Mouse (Mus musculus): ENCODE measurements around the gene Dtx3. TPM values are rescaled to one million over a fixed set of nuclear protein-coding genes. Genes with fewer than 3 reads are reported as not detected.
A peak's percentile ranks its signal among the peaks of the same experiment; 100 is the strongest.
"Not testable (repeated sequence)": the region's sequence is repeated elsewhere in the genome, so short reads cannot be mapped to it uniquely, and the experiment has no call there.

Dtx3 gene
- polyA plus RNA-seq, 1 experiment: 67.9 TPM

DNA sequence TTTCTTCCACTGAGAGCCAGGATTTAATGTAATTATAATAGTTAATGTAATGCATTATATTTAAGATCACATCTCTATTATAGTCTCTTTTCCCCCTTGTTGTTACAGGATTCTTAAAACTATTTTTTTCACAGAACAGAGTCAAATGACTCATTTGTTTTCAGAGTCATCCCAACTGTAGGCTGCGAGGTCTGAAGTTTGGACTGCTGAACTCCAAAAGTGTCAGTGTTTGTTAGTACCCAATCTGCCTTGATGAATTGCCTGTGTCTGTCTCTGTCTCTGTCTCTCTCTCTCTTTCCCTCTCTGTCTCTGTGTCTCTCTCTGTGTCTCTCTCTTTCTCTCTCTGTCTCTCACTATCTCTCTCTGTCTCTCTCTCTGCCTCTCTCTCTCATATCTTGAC, 39.0 kb downstream of the Dtx3 start:
- no peaks in the 10 kb centered on the region for H3K4me1 ChIP-seq (ENCODE audit: control insufficient read depth, insufficient read depth, insufficient read length)
- no peak for DNase-seq (ENCODE audit: low read depth in 1 of 2, low spot score in 2 of 2)
- no peak overlapping the region for H3K27ac ChIP-seq (ENCODE audit: insufficient read depth, low read length)
- H3K4me3 ChIP-seq (ENCODE audit: extremely low read depth, insufficient read depth, insufficient read length): no peak overlapping the region
- no peaks in the 10 kb centered on the region for H3K36me3 ChIP-seq (ENCODE audit: control insufficient read depth, insufficient read depth, low read length)
- WGBS: 81% methylated on average over 1 of the region's 1 CpGs
- H3K27me3 ChIP-seq (ENCODE audit: control insufficient read depth, insufficient read depth, low read length): no peaks in the 10 kb centered on the region
- TF ChIP-seq POLR2A (IDR thresholded peaks at IDR 0.05; ENCODE audit: low read depth, low read length) (no peak), CTCF (IDR thresholded peaks at IDR 0.05; ENCODE audit: extremely low read depth, insufficient read depth, insufficient read length, insufficient replicate concordance) (no peak)

DNA sequence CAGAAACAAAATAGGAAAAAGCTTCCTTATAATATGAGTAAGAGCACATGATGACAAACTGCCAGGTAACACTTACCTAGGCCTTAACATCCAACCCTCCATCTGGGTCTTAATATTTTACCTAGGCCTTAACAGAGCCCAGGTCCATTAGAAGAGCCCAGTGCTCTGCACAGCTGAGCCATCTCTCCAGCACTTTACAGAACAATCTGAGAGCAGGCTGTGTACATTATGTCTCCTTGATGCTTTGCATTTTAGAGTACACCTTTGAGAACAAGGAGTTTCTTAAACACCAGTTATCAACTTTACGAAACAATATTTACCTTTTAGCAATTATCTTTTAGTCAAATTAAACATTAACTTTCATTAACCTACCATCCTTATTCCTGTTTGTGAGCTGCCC, 39.4 kb downstream of the Dtx3 start:
- 96% methylated on average over 1 of the region's 1 CpGs for WGBS
- no peak for DNase-seq (ENCODE audit: low read depth in 1 of 2, low spot score in 2 of 2)
- H3K27me3 ChIP-seq (ENCODE audit: control insufficient read depth, insufficient read depth, low read length): no peaks in the 10 kb centered on the region
- H3K36me3 ChIP-seq (ENCODE audit: control insufficient read depth, insufficient read depth, low read length): no peaks in the 10 kb centered on the region
- no peak overlapping the region for H3K27ac ChIP-seq (ENCODE audit: insufficient read depth, low read length)
- H3K4me1 ChIP-seq (ENCODE audit: control insufficient read depth, insufficient read depth, insufficient read length): no peaks in the 10 kb centered on the region
- H3K4me3 ChIP-seq (ENCODE audit: extremely low read depth, insufficient read depth, insufficient read length): no peak overlapping the region
- TF ChIP-seq CTCF (IDR thresholded peaks at IDR 0.05; ENCODE audit: extremely low read depth, insufficient read depth, insufficient read length, insufficient replicate concordance) (no peak), POLR2A (IDR thresholded peaks at IDR 0.05; ENCODE audit: low read depth, low read length) (no peak)

DNA sequence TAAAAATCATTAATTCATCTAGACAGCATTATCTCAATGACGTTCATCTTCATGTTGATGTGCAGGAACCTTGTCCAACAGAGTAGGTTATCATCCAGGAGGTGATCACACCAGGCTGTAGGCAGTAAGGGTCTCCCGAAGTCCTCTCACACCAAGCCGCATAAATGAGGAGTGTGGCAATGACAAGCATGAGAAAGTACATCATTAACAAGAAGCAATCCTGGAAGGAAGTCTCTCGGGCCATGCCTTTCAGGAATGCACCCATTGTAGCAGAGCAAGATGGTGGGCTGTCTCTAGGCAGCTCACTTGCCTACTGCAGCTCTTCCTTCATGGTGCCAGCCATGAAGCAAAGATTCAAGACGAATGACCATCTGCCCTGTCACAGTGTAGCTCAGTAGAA, 40.9 kb downstream of the Dtx3 start:
- H3K36me3 ChIP-seq (ENCODE audit: control insufficient read depth, insufficient read depth, low read length): no peaks in the 10 kb centered on the region
- H3K4me3 ChIP-seq (ENCODE audit: extremely low read depth, insufficient read depth, insufficient read length): no peak overlapping the region
- no peak overlapping the region for H3K27ac ChIP-seq (ENCODE audit: insufficient read depth, low read length)
- TF ChIP-seq POLR2A (IDR thresholded peaks at IDR 0.05; ENCODE audit: low read depth, low read length) (no peak), CTCF (IDR thresholded peaks at IDR 0.05; ENCODE audit: extremely low read depth, insufficient read depth, insufficient read length, insufficient replicate concordance) (no peak)
- no peaks in the 10 kb centered on the region for H3K27me3 ChIP-seq (ENCODE audit: control insufficient read depth, insufficient read depth, low read length)
- no peaks in the 10 kb centered on the region for H3K4me1 ChIP-seq (ENCODE audit: control insufficient read depth, insufficient read depth, insufficient read length)
- no peak for DNase-seq (ENCODE audit: low read depth in 1 of 2, low spot score in 2 of 2)
- WGBS: 91% methylated on average over 5 of the region's 5 CpGs

DNA sequence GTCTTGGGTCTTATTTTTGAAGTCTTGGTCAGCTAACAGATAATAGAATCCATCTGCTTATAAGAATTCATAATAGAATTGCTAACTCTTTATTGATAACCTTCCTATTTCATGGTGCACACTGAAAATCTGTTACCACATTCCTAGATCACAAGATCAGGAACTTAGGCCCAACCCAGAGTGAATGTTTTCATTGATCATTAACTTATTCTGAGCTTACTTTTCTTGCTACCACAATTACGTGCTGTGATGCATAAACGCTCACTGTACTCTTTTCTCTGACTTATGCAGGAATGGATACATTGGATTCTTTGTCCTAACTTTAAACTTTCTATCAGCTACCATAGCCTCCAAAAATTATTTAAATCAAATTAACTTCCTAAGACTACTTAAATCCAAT, 41.3 kb downstream of the Dtx3 start:
- DNase-seq (ENCODE audit: low read depth in 1 of 2, low spot score in 2 of 2): no peak
- TF ChIP-seq POLR2A (IDR thresholded peaks at IDR 0.05; ENCODE audit: low read depth, low read length) (no peak), CTCF (IDR thresholded peaks at IDR 0.05; ENCODE audit: extremely low read depth, insufficient read depth, insufficient read length, insufficient replicate concordance) (no peak)
- no peaks in the 10 kb centered on the region for H3K4me1 ChIP-seq (ENCODE audit: control insufficient read depth, insufficient read depth, insufficient read length)
- H3K4me3 ChIP-seq (ENCODE audit: extremely low read depth, insufficient read depth, insufficient read length): no peak overlapping the region
- no peaks in the 10 kb centered on the region for H3K36me3 ChIP-seq (ENCODE audit: control insufficient read depth, insufficient read depth, low read length)
- no peaks in the 10 kb centered on the region for H3K27me3 ChIP-seq (ENCODE audit: control insufficient read depth, insufficient read depth, low read length)
- H3K27ac ChIP-seq (ENCODE audit: insufficient read depth, low read length): no peak overlapping the region
- 94% methylated on average over 2 of the region's 2 CpGs for WGBS

DNA sequence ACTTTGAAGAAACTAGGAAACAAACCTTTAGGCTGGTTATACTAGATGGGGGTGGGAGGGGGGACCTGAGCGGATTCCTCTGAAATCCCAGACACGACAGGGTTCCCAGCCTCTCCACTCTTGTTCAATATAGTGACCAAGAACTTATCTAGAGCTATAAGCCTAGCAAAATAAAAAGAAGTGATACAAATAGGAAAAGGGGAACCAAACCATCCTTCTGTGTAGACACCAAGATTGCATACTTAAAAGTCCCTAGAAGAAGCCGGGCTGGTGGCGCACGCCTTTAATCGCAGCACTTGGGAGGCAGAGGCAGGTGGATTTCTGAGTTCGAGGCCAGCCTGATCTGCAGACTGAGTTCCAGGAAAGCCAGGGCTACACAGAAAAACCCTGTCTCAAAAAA, 42.2 kb downstream of the Dtx3 start:
- H3K4me3 ChIP-seq (ENCODE audit: extremely low read depth, insufficient read depth, insufficient read length): no peak overlapping the region
- H3K36me3 ChIP-seq (ENCODE audit: control insufficient read depth, insufficient read depth, low read length): no peaks in the 10 kb centered on the region
- H3K27me3 ChIP-seq (ENCODE audit: control insufficient read depth, insufficient read depth, low read length): no peaks in the 10 kb centered on the region
- no peak overlapping the region for H3K27ac ChIP-seq (ENCODE audit: insufficient read depth, low read length)
- WGBS: 94% methylated on average over 7 of the region's 7 CpGs
- no peak for TF ChIP-seq POLR2A (IDR thresholded peaks at IDR 0.05; ENCODE audit: low read depth, low read length)
- TF ChIP-seq CTCF (IDR thresholded peaks at IDR 0.05; ENCODE audit: extremely low read depth, insufficient read depth, insufficient read length, insufficient replicate concordance): no peak
- H3K4me1 ChIP-seq (ENCODE audit: control insufficient read depth, insufficient read depth, insufficient read length): no peaks in the 10 kb centered on the region
- no peak for DNase-seq (ENCODE audit: low read depth in 1 of 2, low spot score in 2 of 2)

DNA sequence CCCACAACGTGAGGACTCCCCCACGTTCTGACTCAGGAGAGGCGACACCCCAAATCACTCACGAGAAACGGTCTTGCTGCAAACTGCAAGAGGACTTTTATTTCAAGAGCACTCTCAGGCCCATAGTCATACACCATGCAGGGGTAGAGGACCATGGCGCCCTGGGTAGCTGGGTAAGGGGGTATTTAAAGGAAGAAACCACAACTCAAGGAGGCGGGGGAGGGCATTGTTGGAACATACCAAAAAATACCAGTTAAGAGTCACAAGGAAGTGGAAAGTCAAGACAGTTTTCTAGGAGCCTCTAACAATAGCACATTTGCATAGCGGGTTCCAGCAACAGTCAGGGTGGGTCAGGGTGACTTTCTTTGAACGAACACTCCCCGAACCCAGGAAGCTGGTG, 43.0 kb downstream of the Dtx3 start:
- not testable (repeated sequence) for DNase-seq (ENCODE audit: low read depth in 1 of 2, low spot score in 2 of 2); H3K36me3 ChIP-seq (ENCODE audit: control insufficient read depth, insufficient read depth, low read length); H3K27ac ChIP-seq (ENCODE audit: insufficient read depth, low read length); H3K27me3 ChIP-seq (ENCODE audit: control insufficient read depth, insufficient read depth, low read length); H3K4me1 ChIP-seq (ENCODE audit: control insufficient read depth, insufficient read depth, insufficient read length); H3K4me3 ChIP-seq (ENCODE audit: extremely low read depth, insufficient read depth, insufficient read length)
- 88% methylated on average over 10 of the region's 10 CpGs for WGBS

DNA sequence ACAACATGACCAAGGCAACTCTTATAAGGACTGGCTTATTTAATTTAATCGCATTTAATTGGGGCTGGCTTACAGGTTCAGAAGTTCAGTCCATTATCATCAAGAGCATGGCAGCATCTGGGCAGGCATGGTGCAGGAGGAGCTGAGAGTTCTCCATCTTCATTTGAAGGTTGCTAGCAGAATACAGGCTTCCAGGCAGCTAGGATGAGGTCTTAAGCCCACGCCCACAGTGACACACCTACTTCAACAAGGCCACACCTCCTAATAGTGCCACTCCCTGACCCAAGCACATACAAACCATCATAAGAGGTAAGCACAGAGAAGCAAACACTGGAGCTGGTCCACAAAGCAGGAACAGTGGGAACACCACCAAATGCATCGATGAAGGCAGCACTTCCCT, 44.3 kb downstream of the Dtx3 start:
- H3K27me3 ChIP-seq (ENCODE audit: control insufficient read depth, insufficient read depth, low read length); H3K36me3 ChIP-seq (ENCODE audit: control insufficient read depth, insufficient read depth, low read length); H3K27ac ChIP-seq (ENCODE audit: insufficient read depth, low read length); DNase-seq (ENCODE audit: low read depth in 1 of 2, low spot score in 2 of 2); H3K4me1 ChIP-seq (ENCODE audit: control insufficient read depth, insufficient read depth, insufficient read length); H3K4me3 ChIP-seq (ENCODE audit: extremely low read depth, insufficient read depth, insufficient read length): not testable (repeated sequence)
- WGBS: 86% methylated on average over 3 of the region's 3 CpGs

DNA sequence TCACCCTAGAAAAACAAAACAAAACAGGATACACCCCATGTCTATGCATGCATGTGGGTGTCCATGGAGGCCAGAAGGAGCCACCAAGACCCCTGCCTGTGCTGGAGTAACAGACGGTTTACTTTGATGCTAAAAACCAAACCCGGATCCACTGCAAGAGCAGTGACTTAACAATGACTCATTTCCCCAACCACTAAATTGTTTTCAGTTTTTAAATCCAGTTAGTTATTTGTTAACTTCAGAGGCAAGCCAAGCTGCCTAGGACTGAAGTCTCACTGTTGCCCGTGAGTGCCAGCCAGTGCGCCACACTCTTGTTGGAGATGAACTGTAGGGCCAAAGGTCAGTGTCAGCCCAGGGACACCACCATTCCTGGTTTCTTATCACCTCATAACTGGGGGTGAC, 45.1 kb downstream of the Dtx3 start:
- 55% methylated on average over 4 of the region's 4 CpGs for WGBS
- Histone ChIP-seq H3K27ac (ENCODE audit: insufficient read depth, low read length) (peak overlapping the region; percentile 77), H3K27me3 (ENCODE audit: control insufficient read depth, insufficient read depth, low read length) (no peaks in the 10 kb centered on the region), H3K4me1 (ENCODE audit: control insufficient read depth, insufficient read depth, insufficient read length) (no peaks in the 10 kb centered on the region), H3K4me3 (ENCODE audit: extremely low read depth, insufficient read depth, insufficient read length) (peak overlapping the region; percentile 35; the same call in 1 of the 2 replicates), H3K36me3 (ENCODE audit: control insufficient read depth, insufficient read depth, low read length) (no peaks in the 10 kb centered on the region)
- TF ChIP-seq POLR2A (IDR thresholded peaks at IDR 0.05; ENCODE audit: low read depth, low read length): no peak
- TF ChIP-seq CTCF (IDR thresholded peaks at IDR 0.05; ENCODE audit: extremely low read depth, insufficient read depth, insufficient read length, insufficient replicate concordance): no peak
- DNase-seq (ENCODE audit: low read depth in 1 of 2, low spot score in 2 of 2): no peak

All from spleen, adult 2 months (tissue).